Mouse (Mus musculus) right cerebral cortex, postnatal 25 days (tissue): ENCODE measurements around the gene Bhlhe40.

Source experiments
- DNase-seq: peaks from one replicate; pipeline ENCODE4 v3.0.0; 2022

The Bhlhe40 gene

DNA sequence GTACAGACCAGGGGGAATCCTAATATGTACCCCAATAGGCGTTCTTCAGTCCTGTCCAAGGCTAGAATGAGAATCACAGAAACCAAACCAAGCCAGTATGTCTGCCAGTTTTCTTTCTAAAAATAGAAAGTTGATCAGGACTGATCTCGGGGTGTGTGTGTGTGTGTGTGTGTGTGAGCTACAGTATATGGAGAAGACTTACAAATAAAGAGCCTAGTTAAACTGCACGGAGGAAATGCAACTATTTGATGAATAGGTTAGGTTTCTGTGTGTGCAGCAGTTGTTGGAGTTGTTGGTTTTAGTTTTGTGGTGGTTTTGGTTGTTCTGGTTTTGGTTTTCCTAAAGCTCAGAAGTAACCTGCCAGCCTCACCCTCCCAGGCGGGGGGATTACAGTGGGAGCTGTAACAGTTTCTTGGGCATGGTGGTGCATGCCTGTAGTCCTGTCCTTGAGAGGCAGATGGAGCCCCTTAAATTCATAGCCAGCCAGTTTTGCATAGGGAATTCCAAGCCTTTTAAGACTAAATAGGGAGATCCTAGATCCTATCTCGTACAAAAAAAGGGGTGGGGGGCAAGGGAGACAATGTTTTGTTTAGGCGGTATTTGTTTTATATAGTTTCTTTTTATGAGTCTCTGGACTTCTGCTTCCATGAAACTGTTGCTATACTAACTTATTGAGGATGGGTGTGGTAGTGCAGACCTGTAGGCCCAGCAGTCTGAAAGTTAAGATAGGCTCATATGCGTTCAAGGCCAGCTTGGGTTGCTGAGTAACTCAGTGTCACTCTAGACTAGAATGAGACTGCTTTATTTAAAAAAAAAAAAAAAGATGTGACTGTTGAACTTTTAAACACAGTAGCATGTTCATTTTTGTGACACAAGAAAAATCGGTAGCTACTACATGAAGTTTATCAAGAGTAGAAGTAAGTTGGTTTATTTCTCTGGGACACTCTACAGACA, 3.1 kb downstream of the Bhlhe40 start:
- no peak for DNase-seq

DNA sequence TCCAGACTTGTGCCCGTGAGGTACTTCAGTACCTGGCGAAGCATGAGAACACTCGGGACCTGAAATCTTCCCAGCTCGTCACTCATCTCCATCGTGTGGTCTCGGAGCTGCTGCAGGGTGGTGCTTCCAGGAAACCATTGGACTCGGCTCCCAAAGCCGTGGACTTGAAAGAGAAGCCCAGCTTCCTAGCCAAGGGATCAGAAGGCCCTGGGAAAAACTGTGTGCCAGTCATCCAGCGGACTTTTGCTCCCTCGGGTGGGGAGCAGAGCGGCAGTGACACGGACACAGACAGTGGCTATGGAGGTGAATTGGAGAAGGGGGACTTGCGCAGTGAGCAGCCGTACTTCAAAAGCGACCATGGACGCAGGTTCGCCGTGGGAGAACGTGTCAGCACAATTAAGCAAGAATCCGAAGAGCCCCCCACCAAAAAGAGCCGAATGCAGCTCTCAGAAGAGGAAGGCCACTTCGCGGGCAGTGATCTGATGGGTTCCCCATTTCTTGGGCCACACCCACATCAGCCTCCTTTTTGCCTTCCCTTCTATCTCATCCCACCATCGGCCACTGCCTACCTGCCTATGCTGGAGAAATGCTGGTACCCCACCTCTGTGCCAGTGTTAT, 4.2 kb downstream of the Bhlhe40 start:
- DNase-seq: no peak

DNA sequence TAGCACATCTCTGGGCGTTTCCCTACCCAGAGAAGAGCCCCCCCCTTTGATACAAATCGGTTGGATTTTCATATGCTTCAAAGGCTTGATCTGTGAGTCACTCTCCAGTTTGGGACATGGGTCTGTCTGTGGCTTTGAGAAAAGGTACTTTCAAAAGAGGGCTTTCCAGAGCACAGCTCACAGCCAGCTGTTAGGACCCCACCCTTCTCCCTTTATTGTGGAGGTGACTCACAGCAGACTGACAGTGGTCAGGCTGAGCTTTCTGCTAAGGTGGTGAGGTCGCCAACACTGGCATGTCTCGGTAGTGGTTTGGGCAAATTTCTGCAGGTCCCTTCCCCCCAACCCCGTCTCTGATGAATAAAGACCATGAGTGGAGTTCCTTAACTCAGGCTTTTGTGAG, 5.2 kb downstream of the Bhlhe40 start:
- no peak for DNase-seq

DNA sequence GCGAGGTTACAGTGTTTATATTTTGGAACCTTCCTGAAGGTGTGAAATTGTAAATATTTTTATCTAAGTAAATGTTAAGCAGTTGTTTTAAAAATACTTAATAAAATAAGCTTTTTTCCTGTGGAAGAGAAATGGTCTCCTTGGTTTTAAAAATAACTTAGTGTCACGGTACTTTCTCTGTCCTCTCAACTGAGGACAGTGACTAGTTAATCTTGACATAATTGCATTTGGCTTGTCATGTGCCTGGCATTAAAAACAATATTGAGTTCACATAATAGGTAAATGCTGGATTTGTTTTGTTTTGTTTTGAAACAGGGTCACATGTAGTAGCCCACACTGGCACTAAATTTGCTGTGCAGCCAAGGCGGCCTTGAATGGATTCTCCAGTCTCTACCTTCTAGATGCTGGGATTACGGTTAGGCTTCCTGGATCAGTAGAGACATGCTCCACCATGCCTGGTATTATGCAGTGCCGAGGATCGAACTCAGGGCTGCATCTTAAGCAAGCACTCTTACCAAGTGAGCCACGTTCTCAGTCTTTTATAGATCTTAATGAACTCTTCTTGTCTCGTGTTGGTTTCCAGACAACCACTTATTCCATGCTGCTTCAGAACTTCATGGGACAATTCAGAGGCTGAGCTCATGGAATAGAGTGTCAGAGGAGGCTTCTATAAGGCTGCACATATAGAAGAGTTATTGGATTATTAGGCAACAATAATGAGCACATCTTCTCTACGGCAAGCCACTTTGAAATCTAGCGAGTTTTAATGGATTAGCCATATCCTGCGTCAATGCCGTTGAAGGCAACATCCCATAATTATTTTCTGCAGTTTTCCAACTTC, 6.4 kb downstream of the Bhlhe40 start:
- no peak for DNase-seq

DNA sequence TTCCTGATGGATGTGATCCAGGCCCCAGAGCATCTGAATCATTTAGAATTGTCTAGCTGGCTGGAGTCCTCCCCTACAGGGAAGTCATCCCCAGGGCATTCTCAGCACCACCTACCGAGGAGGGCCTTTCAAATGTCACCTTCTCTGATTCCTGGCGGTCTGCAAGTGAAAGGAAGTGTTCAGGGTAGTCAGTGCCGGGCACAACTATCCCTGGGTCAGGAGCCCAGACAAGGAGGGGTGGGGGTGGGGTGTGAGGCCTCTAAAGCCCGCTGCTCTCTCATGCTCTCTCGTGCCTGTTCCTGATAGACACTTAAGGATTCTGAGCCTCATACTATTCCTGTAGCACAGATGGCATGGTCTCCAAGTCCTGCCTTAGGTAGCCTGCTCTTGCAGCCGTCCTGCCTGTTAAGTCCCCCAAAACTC, 7.2 kb downstream of the Bhlhe40 start:
- DNase-seq: no peak

DNA sequence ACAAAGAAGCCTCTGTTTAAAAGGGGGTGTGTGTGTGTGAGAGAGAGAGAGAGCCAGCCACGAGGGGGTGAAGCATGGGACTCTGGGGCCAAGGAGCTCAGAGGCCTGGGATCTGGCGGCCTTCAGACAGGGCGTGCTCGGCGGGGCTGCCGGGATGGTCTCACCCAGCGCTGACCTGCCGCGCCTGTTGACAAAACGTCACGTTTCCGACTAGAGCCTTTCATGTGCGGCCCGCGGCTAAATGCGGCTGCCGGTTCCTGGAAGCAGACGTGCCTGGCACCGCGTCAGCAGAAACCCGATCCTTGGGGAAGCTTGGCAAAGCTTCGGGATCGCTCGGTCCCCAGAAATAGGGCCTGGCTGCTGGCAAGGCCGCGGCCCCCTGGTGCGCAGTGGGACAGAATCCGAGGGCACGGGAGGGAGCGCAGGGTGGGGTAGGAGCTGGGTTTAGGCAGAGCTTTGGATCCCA, 7.9 kb downstream of the Bhlhe40 start:
- peak; percentile 80 for DNase-seq

DNA sequence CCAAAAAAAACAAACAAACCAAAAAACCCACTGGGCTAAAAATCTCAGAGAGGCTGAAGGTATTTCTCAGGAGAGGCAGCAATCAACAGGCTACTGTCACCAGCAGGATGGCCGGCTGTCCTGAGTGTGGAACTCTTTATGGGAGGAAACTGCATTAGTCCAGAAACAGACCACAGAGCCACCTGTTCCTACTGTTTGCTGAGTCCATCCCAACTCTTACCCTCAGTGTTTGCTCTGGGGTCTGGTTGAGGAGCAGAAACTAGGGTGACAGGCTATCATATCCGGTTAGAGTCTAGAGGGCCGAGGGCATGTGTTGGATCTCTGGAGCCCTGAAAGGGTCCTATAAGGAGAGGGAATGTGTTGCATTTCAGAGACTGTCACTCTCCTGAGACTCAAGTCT, 9.8 kb downstream of the Bhlhe40 start:
- DNase-seq: no peak

DNA sequence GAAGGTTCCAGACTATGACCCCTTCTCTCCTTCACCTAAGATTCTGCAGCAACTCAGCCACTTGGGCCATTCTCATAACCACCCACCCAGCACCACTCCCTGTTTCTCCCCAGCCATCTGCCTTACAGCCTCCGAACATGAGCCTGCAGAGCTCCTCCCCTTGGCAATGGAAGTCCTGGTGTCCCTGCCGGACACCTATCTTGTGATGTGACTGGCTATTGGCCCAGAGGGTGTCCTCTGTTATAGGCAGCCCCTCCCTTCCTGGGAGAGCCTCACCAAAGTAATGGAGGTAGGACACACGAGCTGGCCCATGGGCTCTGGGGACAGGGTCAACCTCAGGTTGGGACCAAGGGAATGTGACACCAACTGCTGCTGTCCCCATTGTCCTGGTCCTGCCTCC, 10.4 kb downstream of the Bhlhe40 start:
- no peak for DNase-seq

DNA sequence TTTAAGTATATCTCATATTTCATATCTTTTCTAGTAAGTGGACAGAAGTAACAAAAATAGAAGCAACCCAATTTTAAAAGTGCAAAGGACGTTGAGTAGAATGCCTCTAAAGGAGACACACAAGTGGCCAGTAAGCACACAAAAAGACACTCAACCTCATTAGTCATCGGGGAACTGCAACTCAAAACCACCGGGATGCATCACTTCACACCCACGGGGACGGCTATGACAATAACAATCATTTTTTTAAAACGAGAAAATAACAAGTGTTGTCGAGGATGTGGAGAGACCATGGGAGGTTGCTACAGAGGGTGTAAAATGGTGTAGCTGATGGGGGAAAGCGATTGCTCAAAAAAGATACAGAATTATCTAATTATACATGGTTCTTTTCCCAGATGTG, 11.7 kb downstream of the Bhlhe40 start:
- DNase-seq: no peak

DNA sequence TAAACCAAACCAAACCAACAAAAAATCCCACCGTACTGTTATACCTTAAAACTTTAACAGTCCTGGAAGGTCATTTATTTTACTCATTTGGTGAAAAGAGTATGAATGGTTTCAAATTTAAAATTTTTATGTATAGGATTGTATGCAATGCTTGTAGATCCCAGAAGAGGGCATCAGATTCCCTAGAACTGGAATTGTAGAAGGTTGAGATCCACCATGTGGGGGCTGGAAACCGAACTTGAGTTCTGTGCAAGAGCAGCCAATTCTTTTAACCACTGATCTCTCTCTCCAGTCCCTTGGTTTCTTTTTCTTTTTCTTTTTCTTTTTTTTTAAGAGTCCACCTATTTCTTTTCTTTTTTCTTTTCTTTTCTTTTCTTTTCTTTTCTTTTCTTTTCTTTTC, 13.8 kb downstream of the Bhlhe40 start:
- no peak for DNase-seq

DNA sequence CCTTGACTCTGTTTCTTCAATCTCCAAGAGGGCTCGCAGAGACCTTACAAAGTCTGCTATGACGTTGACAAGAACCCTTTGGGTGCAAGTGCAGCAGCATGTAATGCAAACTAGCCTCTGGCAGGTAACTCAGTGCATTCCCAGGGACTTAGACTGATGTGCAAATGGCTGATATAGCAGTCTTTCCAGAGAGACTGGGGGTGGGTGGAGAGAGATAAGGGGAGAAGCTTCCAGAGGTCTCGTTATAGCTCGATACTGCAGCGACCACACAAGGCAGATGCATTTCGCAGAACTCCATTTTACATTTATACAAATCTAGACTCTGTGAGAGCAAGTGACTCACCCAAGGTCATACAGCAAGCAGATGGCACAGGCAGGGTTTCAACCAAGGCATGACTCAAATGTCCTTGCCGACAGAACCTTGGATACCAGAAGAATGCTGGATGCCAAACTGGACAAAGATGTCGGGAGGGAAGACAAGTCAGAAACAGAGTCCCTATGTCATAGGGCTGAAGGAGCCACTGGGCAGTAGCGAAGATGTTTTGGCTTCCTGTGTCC, 16.4 kb downstream of the Bhlhe40 start:
- DNase-seq: no peak

DNA sequence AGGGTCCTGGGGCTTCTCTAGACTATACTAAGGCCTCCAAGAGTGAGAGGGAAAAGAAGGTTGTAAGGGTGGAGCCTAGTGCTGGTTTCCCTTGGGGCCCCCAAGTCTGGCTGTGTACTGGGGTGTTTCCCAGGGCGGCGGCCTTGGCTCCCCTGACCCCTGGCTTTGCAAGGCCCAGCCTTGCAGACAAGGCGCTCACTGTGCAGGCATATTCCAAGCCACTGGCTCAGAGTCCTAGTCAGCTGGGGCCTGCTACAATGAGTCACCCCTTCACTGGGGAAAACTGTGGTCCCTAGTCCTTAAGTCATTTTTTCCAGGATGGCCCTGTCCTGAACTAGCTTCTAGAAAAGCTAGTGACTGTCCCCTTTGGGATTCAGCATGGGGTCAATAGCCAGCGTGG, 17.3 kb downstream of the Bhlhe40 start:
- no peak for DNase-seq

DNA sequence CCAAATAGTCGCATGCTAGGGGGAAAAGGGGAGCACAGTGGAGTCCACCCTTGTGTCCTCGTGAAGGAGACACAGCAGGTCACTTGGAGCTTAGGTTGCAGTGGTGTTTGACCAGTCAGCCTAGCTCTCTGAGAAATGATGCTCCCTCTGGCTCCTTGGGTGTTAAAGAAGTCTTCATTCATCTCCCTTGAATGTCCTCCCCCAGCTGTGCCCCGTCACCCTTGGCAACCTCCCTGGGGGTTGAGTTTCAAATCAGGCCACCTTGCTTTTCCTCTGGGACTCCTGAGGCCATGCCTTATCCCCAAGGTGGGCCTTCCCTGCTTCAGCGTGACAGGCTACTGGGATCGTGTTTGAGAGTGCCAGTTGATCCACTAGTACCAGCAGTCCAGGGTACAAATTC, 17.8 kb downstream of the Bhlhe40 start:
- no peak for DNase-seq

DNA sequence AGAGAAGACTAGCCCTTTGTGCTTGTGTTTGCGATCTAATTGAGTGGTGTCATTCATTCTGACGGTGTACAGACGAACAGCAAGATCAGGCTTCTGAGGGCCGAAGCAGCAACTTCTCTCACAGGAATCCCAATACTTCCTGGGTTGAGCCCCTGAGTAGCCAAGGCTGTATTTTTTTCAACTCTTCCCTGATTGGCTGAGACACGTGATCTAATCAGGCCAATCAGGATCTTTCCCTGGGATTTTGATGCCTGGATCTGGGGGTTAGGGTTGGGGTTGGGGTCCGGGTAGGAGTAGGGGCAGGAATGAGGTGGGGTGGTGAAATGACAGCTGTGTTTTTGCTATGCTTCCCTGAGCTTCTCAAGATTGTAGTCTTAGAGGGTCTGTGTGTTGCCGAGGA, 20.1 kb downstream of the Bhlhe40 start:
- DNase-seq: no peak

DNA sequence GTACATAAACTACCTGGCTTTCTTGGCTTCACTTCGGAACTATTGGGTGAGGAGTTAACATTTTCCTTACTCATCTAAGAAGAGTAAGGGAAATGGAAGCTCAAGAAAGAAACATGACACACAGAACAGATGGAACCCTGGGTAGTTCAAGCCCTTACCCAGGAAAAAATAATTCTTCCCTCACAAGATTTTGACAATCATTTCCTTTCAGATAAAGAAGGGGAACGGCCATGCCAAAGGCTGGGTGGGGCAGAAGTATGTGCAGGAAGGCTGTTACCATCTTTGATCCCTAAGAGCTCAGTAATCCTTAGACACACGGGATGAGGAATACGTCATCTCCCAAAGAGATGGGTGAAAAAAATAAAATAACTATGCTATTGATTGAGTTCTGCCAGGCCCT, 20.7 kb downstream of the Bhlhe40 start:
- no peak for DNase-seq

DNA sequence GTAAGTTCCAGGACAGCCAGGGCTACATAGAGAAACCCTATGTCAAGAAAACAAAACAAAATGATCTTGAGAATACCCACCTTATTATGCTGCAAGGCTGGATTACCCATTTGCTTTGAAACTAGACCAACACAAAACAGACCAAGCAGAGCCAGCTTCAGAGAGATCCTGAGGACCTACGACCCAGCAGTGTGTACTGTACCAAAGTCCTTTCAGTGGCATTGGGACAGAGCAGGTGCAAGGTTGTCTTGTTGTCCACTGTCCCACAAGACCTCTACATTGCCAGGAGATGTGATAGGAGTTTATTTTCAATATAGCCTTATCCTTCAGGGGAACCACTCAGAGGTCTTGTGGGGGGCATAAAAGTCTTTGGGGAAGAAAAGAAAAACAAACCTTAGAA, 22.7 kb downstream of the Bhlhe40 start:
- DNase-seq: no peak

DNA sequence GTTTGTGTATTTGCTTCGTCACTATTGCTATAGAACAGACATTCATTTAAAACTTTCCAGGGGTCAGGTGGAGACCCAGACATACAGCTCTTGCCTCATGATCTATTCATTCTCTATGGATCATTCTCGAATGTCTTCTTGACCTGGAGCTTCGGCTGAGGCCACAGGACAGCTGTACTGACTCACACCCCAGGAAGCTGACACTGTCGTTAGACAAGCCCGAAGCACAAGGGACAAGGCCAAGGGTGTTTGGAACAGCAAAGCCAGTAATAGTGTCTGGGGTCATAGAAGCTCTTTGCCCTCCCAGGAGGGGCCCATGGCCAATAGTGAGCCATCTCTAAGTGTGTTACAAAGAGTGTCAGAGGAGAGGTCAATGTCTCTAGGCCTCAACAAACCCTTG, 24.0 kb downstream of the Bhlhe40 start:
- no peak for DNase-seq

DNA sequence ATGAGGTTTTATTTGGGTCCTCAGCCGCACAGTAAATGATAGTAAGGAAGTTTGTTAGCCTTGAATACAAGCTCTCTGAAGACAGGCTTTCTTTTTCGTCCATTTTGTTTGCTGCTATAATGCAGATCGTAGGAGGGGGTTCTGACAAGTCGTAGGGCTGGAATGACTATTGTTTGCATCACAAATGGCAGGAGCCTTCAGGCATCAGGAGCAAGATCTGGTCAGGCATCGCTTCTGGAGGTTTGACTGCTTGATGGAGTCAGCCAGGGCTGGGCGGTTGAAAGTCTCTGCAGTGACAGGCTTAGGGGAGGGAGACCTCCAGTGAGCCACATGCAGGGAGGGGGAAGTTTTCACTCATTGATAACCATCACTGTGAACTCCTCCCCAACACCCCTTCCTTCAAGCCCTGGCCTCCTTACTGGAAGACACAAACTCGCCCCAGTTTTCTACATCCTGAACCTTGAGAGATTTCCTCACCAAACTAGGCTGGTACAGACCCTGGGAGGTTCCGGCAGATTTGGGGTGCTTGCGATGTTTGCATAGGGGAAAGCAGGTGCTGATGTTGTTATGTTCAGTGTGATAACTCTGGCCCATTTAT, 25.4 kb downstream of the Bhlhe40 start:
- DNase-seq: no peak

DNA sequence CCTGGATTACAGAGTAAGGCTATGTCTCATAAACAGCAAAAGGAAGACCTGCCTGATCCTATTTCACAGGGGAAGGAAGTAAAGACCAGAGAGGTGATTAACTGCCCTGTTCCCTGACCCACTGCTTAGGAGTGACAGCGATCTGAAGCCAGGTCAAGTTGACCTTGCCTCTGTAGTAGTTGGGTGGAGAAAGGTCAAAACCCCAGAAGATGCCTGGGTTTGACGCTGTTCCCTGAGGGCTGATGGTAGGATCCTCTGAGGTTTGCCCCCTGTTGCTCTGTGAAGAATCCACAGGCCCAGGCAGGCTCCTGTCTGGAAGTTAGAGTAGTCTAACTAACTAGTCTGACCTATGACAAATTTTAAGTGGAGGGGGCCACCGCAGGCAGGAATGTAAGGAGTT, 26.5 kb downstream of the Bhlhe40 start:
- DNase-seq: no peak

DNA sequence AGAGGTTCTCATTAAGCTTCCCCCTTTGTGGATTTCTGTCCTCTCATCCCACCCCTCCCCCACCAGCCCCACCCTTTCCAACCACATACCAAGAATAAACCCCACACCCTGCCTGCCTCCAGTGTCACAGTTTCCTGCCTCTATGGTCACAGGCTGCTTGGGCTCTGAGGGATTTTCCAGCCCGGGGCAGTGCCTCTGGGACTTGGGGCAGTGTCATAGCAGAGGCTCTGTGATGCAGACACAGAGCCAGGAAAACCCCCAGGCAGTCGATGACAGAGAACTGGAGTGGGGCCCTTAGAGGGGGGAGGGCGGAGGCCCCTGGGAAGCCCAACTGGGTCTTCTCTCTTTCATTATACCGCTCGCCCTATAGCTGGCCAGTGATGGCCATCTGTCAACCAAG, 27.9 kb downstream of the Bhlhe40 start:
- no peak for DNase-seq

DNA sequence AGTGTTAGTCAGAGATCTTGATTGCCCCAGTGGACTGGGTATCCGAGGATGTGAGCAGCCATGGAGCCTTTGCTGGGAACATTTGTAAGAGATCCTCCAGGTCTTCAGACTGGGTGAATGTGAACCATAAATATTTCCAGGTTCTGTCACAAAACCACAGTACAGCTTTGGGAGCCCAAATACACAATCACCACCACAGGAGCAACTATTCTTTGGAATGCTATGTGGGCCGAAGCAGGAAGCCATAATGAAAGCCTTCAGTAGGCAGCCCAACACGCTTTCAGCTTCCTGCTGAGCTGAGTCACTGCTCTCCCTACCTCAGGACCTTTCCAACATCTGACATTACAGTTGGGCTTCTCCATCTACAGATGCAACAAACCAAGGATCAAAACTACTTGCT, 32.6 kb downstream of the Bhlhe40 start:
- no peak for DNase-seq

DNA sequence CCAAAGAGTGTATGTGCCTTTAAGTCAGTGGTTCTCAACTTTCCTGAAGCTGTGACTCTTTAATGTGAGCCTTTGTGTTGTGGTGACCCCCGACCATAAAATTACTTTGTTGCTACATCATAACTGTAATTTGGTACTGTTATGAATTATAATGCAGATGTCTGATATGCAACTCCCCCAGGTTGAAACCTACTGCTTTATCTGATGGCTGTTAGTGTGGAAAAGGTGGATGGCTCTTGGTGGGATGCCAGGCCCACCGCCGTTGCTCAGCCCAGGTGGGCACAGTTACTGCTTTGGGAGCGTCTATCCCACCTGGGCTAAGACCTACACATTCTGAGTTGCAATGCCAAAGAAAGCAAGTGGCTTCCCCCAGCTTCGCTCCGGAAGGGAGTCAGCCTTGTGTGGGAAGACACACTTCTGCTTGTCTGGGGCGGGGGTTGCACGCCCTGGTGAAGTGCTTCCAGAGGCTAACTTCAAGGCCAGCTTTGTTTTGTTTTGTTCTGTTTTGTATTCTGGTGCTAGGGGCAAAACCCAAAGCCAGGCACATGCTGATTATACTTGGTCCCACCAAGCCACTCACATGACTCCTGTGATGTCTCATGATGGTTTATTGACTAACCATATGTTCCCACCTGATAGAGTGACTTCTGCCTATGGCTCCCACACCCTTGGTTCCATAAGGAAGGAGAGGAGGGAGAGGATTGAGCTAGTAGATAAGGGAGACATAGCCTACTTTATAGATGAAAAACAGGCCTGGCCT, 34.7 kb downstream of the Bhlhe40 start:
- no peak for DNase-seq
